ENCODE assay signal across 11 mouse cellular contexts in genomic region chr2:120871447-120872336, GRCm38 (mm10). TPM values are rescaled to one million over a fixed set of nuclear protein-coding genes. Genes with fewer than 3 reads are reported as not detected.
DNase-seq lines count a peak whose midpoint lies in the region; ATAC-seq and TF ChIP-seq lines count a peak whose summit lies in the region.
"Had no signal": no experiment of that assay in that cellular context is flagged by ENCODE, and none has a peak within 500 bp of the region (broad histone marks: within the 10 kb centered on the region; RNA-seq: fewer than 3 reads in every experiment).

No protein-coding gene starts in this region.

- H3K36me3 ChIP-seq in forebrain, postnatal 0 days (ENCODE audit: insufficient read depth): peaks cover 56% of the 10 kb centered on the region
- peaks cover 3% of the 10 kb centered on the region; the same call in 1 of the 2 replicates for H3K36me3 ChIP-seq in forebrain, embryonic 11.5 days (ENCODE audit: control insufficient read depth, insufficient read depth, low read length)
- H3K36me3 ChIP-seq in lung, embryonic 14.5 days (ENCODE audit: insufficient read depth): peaks cover 55% of the 10 kb centered on the region
- peaks cover 17% of the 10 kb centered on the region; the same call in 1 of the 2 replicates for H3K36me3 ChIP-seq in stomach, embryonic 15.5 days
- H3K36me3 ChIP-seq in neural tube, embryonic 15.5 days: peaks cover 64% of the 10 kb centered on the region

- H3K4me1 ChIP-seq in forebrain, postnatal 0 days (ENCODE audit: insufficient read depth): no peaks in the 10 kb centered on the region
- H3K4me1 ChIP-seq in forebrain, embryonic 11.5 days (replicated peaks; ENCODE audit: control insufficient read depth, insufficient read depth, low read length): no peaks in the 10 kb centered on the region
- H3K4me1 ChIP-seq in lung, embryonic 14.5 days (ENCODE audit: insufficient read depth): no peaks in the 10 kb centered on the region
- H3K4me1 ChIP-seq in stomach, embryonic 15.5 days: no peaks in the 10 kb centered on the region
- H3K4me1 ChIP-seq in neural tube, embryonic 15.5 days: no peaks in the 10 kb centered on the region
- H3K4me1 ChIP-seq: liver, embryonic 13.5 days had no signal

- no peak overlapping the region; the same call in 1 of the 2 replicates for H3K9ac ChIP-seq in forebrain, postnatal 0 days
- no peak overlapping the region for H3K9ac ChIP-seq in forebrain, embryonic 11.5 days (ENCODE audit: low read length)
- no peak overlapping the region for H3K9ac ChIP-seq in lung, embryonic 14.5 days
- H3K9ac ChIP-seq in stomach, embryonic 15.5 days: no peak overlapping the region
- H3K9ac ChIP-seq in neural tube, embryonic 15.5 days (replicated peaks): no peak overlapping the region
- H3K9ac ChIP-seq: forebrain, embryonic 13.5 days; liver, embryonic 13.5 days had no signal

- H3K27me3 ChIP-seq in forebrain, postnatal 0 days (ENCODE audit: insufficient read depth, low read length): no peaks in the 10 kb centered on the region
- no peaks in the 10 kb centered on the region for H3K27me3 ChIP-seq in forebrain, embryonic 11.5 days (ENCODE audit: control insufficient read depth, insufficient read depth, low read length)
- H3K27me3 ChIP-seq in lung, embryonic 14.5 days (ENCODE audit: insufficient read depth, low read length): no peaks in the 10 kb centered on the region
- no peaks in the 10 kb centered on the region for H3K27me3 ChIP-seq in stomach, embryonic 15.5 days (replicated peaks)
- no peaks in the 10 kb centered on the region for H3K27me3 ChIP-seq in neural tube, embryonic 15.5 days (replicated peaks)
- H3K27me3 ChIP-seq: forebrain, embryonic 13.5 days; liver, embryonic 13.5 days had no signal

- H3K4me3 ChIP-seq in forebrain, postnatal 0 days (ENCODE audit: low read depth, low read length): no peak overlapping the region
- H3K4me3 ChIP-seq in forebrain, embryonic 11.5 days (ENCODE audit: low read depth, low read length): no peak overlapping the region
- no peak overlapping the region for H3K4me3 ChIP-seq in lung, embryonic 14.5 days (ENCODE audit: low read depth, low read length)
- no peak overlapping the region for H3K4me3 ChIP-seq in stomach, embryonic 15.5 days (replicated peaks)
- no peak overlapping the region for H3K4me3 ChIP-seq in neural tube, embryonic 15.5 days (replicated peaks)
- H3K4me3 ChIP-seq: forebrain, embryonic 13.5 days; liver, embryonic 13.5 days had no signal

- DNase-seq in forebrain, postnatal 0 days: peak; percentile 18
- DNase-seq in forebrain, embryonic 11.5 days (ENCODE audit: low spot score): no peak
- DNase-seq in lung, embryonic 14.5 days: no peak
- no peak for DNase-seq in lung, postnatal 25 days (ENCODE audit: low spot score)
- peak; percentile 28 to 46 for DNase-seq in heart, postnatal 10 days
- DNase-seq in thymus, postnatal 14 days: no peak
- DNase-seq: liver, embryonic 13.5 days had no signal

- no peak overlapping the region for H3K27ac ChIP-seq in forebrain, postnatal 0 days (ENCODE audit: low read depth, low read length)
- no peak overlapping the region for H3K27ac ChIP-seq in forebrain, embryonic 11.5 days (ENCODE audit: low read depth, low read length)
- H3K27ac ChIP-seq in lung, embryonic 14.5 days (ENCODE audit: low read depth): 0 out of 2 replicates have a peak overlapping the region, but pooled peaks have one; percentile 1
- peak overlapping the region; percentile 42 for H3K27ac ChIP-seq in stomach, embryonic 15.5 days
- no peak overlapping the region for H3K27ac ChIP-seq in neural tube, embryonic 15.5 days (replicated peaks)
- H3K27ac ChIP-seq: forebrain, embryonic 13.5 days; liver, embryonic 13.5 days had no signal

- 59% methylated on average over 9 of the region's 9 CpGs for WGBS in forebrain, postnatal 0 days
- 81% methylated on average over 9 of the region's 9 CpGs for WGBS in forebrain, embryonic 11.5 days
- 80% methylated on average over 9 of the region's 9 CpGs for WGBS in lung, embryonic 14.5 days
- WGBS in stomach, embryonic 15.5 days: 74% methylated on average over 9 of the region's 9 CpGs
- 63% methylated on average over 9 of the region's 9 CpGs for WGBS in neural tube, embryonic 15.5 days

- intact Hi-C loops in heart, postnatal 10 days (cut with DNase I): loop anchor here (5.0 kb wide), 1 partner anchor 394 kb away; no protein-coding TSS in a partner anchor

- no peak overlapping the region for H3K4me2 ChIP-seq in forebrain, postnatal 0 days (ENCODE audit: low read depth)
- H3K4me2 ChIP-seq in forebrain, embryonic 11.5 days (ENCODE audit: low read depth, low read length, severe bottlenecking): no peak overlapping the region
- H3K4me2 ChIP-seq in lung, embryonic 14.5 days: no peak overlapping the region
- no peak overlapping the region for H3K4me2 ChIP-seq in stomach, embryonic 15.5 days
- no peak overlapping the region for H3K4me2 ChIP-seq in neural tube, embryonic 15.5 days
- H3K4me2 ChIP-seq: forebrain, embryonic 13.5 days; liver, embryonic 13.5 days had no signal

- ATAC-seq in forebrain, postnatal 0 days: peak; percentile 50; the same call in 1 of the 2 replicates
- ATAC-seq in forebrain, embryonic 11.5 days (replicated peaks; ENCODE audit: low FRiP score): no peak
- no peak for ATAC-seq in lung, embryonic 14.5 days (ENCODE audit: insufficient read depth)
- no peak for ATAC-seq in stomach, embryonic 15.5 days (ENCODE audit: insufficient read depth, low FRiP score, low read depth)
- ATAC-seq in neural tube, embryonic 15.5 days (ENCODE audit: low FRiP score): no peak
- ATAC-seq: CD4-positive, CD25-positive, alpha-beta regulatory T cell, adult 4 months; forebrain, embryonic 13.5 days had no signal

- no peak for TF ChIP-seq CTCF in forebrain, postnatal 0 days (IDR thresholded peaks at IDR 0.05; ENCODE audit: low read depth)
- no peak for TF ChIP-seq CTCF in lung, embryonic 14.5 days (IDR thresholded peaks at IDR 0.05; ENCODE audit: low read depth)

- no peaks in the 10 kb centered on the region for H3K9me3 ChIP-seq in forebrain, postnatal 0 days (ENCODE audit: low read length)
- no peaks in the 10 kb centered on the region for H3K9me3 ChIP-seq in forebrain, embryonic 11.5 days (ENCODE audit: control insufficient read depth, low read length)
- no peaks in the 10 kb centered on the region for H3K9me3 ChIP-seq in lung, embryonic 14.5 days (ENCODE audit: low read depth, low read length)
- no peaks in the 10 kb centered on the region for H3K9me3 ChIP-seq in stomach, embryonic 15.5 days
- no peaks in the 10 kb centered on the region for H3K9me3 ChIP-seq in neural tube, embryonic 15.5 days (replicated peaks)
- H3K9me3 ChIP-seq: forebrain, embryonic 13.5 days; liver, embryonic 13.5 days had no signal

RNA-seq across cellular contexts. Expression of gene Ttbk2, which starts 21.3 kb away (rescaled TPM):
- total RNA-seq in forebrain, postnatal 0 days (2014; rRNA removed): 48.3 and 59.1 TPM in 2 replicates
- polyA plus RNA-seq in forebrain, postnatal 0 days (2015; fragmentation: Nextera tagmentation; extraction: Ambion mirVana): 4.4 and 7.4 TPM in 2 replicates
- 11.2 and 11.3 TPM in 2 replicates for polyA plus RNA-seq in forebrain, embryonic 11.5 days (2014; fragmentation: Nextera tagmentation; extraction: Ambion mirVana)
- 4.7 and 5.5 TPM in 2 replicates for polyA plus RNA-seq in lung, embryonic 14.5 days (2014; fragmentation: Nextera tagmentation; extraction: Ambion mirVana)
- total RNA-seq in heart, postnatal 10 days (2021): 10 to 100 TPM; 14.4 to 16.4 TPM
- polyA plus RNA-seq in stomach, embryonic 15.5 days (2015; fragmentation: Nextera tagmentation; extraction: Ambion mirVana): 2.9 TPM in 2 replicates
- 10.5 and 13.3 TPM in 2 replicates for polyA plus RNA-seq in neural tube, embryonic 15.5 days (2015; fragmentation: Nextera tagmentation; extraction: Ambion mirVana)

RNA-seq across cellular contexts. Expression of gene Cdan1, which starts 21.8 kb away (rescaled TPM):
- total RNA-seq in forebrain, postnatal 0 days (2014; rRNA removed): 26.7 and 29.8 TPM in 2 replicates
- polyA plus RNA-seq in forebrain, postnatal 0 days (2015; fragmentation: Nextera tagmentation; extraction: Ambion mirVana): 2.9 and 4.3 TPM in 2 replicates
- 7.8 and 11.9 TPM in 2 replicates for polyA plus RNA-seq in forebrain, embryonic 11.5 days (2014; fragmentation: Nextera tagmentation; extraction: Ambion mirVana)
- polyA plus RNA-seq in lung, embryonic 14.5 days (2014; fragmentation: Nextera tagmentation; extraction: Ambion mirVana): 10.7 TPM in 2 replicates
- total RNA-seq in heart, postnatal 10 days (2021): 10 to 100 TPM; 18.5 to 19.5 TPM
- 4.9 and 5.5 TPM in 2 replicates for polyA plus RNA-seq in stomach, embryonic 15.5 days (2015; fragmentation: Nextera tagmentation; extraction: Ambion mirVana)
- polyA plus RNA-seq in neural tube, embryonic 15.5 days (2015; fragmentation: Nextera tagmentation; extraction: Ambion mirVana): 5.7 and 6.3 TPM in 2 replicates

Comparison
In these comparisons a context has a peak if more than half of its experiments do, and no peak if none do; other contexts are left out.
1. DNase-seq: peak in forebrain, postnatal 0 days (single experiment) and heart, postnatal 10 days (2 of 2); none in forebrain, embryonic 11.5 days (single experiment), lung, embryonic 14.5 days (single experiment), lung, postnatal 25 days (single experiment) and thymus, postnatal 14 days (single experiment).
2. H3K27ac ChIP-seq: peak in lung, embryonic 14.5 days (single experiment) and stomach, embryonic 15.5 days (single experiment); none in forebrain, postnatal 0 days (single experiment), forebrain, embryonic 11.5 days (single experiment) and neural tube, embryonic 15.5 days (single experiment).